Mouse (Mus musculus): Measurements from ENCODE around the gene B430306N03Rik.
"Not testable (repeated sequence)": the region's sequence is repeated elsewhere in the genome, so short reads cannot be mapped to it uniquely, and the experiment has no call there.

Gene B430306N03Rik

DNA sequence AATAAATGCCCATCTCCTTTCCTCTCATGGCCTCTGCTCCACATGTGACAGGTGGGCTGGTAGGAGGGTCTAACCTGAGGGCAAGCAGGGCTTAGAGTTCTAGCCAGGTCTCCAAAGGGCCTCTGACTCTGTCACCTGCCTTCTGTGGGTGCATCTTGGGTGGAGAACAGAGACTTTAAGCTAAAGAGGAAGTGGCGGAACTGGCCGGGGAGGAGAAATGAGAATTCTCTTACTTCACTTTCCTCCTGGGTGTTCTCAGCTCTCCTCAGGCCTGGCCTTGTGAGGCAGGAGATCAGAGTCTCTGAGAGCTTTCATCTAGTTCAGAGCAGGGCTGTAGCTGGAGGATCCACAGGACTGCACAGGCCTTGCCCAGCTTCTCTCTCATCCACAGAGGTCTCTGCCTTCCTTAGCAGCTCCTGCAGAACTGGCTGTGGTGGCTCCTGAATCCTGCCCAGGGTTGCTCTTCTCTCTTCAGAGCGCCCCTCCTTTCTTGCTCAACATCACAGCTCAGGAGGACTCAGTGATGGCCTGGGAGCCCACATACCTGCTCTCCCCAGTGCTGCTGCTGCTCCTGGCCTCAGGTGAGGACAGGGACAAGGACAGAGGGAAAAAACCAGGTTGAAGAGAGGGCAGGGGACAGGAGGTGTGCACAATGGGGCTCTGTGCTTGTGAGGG lies at the start of gene B430306N03Rik:
B430306N03Rik (plus strand) TSS at position 237 of the 675 bp plus-strand sequence.
- not testable (repeated sequence) for DNase-seq (ENCODE audit: extremely low spot score, low read depth, low spot score)

DNA sequence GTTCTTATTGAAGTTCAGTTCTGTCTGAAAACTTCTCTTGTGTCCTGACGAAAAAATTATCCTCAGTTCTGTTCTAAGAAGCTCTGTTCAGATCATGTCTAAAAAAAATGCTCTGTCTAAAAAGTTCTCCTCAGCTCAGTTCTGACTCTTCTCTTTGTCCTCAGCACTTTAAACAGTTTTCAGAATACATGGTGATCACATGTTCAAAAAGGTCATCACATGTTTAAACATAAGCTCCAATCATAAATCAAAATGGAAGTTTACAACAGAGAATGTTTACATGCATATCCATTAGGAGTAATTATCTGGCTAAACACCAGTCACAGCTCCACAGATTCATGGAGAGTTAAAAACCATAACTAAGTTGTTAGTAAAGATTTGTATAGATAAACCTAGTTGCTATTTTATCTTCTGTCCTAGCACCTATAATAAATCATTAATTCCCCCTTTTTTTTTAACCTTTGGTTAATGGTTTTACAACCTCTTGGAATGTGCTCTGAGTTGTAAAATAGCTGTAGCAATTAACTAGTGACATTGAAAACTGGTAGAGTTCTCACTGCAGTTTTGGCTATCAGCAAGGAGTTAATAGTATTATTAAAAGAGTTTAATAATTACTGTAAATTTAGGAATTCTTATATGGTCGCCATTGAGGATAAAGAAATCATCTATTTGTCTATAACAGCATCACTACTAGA lies 49.2 kb upstream of the B430306N03Rik start:
- no peak for DNase-seq (ENCODE audit: extremely low spot score, low read depth, low spot score)

DNA sequence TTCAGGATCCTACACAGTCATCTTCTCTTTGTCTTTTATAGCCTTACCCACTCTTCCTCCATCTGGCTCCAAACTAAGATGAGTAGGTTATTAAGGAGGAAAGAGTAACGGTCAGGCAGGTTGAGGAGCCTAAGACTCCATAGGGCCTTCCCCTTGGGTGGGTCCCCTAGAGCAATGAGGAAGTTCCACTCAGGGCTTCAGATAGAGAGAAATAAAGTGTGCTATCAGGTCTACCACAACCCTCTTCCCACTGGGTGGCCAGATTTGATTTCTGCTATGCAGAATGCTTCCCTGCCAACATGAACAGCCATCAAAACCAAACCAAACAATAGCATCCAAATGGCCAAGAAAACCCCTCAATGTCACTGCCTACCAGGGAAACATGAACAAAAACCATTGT lies 48.4 kb upstream of the B430306N03Rik start:
- DNase-seq (ENCODE audit: extremely low spot score, low read depth, low spot score): no peak

DNA sequence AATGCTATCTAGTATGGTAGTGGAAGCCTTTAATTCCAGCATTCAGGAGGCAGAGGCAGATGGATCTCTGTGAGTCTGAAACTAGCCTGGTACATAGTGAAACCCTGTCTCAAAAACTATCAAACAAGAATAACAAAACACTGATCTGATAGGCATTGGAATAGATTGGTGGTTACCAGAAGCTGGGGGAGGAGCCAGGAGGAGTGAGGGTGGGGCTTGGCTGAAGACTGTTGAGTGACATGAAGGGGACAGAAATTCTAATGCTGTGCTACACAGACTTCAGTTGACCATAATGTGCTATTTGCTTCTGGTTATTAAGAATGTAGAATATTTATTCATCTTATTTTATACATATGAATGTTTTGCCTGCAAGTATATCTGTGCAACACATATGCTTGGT lies 47.7 kb upstream of the B430306N03Rik start:
- no peak for DNase-seq (ENCODE audit: extremely low spot score, low read depth, low spot score)

DNA sequence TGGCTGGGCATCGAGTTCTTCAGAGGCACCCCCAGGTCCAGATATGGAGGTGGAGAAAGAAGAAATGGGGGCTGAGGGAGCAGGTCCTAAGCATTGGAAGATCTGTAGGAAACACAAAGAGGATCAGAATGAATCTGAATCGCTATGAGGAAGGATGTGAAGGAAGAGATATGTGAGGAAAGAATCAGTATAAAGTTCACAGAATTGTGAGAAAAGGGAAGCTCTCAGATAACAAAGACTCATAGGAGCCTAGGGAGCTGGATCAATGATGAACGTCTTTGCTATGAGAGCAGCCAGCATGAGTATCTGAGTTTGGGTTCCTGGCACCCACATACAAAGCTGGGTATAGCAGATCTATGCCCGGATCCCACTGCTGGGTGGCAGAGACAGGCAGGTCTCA lies 46.1 kb upstream of the B430306N03Rik start:
- no peak for DNase-seq (ENCODE audit: extremely low spot score, low read depth, low spot score)

DNA sequence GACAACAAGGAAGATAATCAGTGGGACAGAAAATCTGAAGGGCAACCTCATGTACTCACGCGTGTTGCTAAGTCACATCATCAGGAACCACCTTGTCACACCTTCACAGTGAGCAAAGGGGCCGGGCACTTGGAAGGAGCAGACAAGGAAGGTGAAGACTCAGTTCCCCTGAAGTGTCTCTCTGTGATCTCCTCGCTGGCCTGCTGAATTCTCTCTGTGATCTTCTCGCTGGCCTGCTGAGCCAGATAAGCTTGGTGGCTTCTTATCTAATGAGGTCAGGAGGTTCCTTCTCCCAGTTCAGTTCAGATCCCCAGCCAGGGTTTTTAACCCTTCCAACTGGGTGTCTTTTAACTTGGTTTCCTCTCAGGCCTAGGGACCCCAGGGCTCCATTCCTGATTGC lies 43.8 kb upstream of the B430306N03Rik start:
- no peak for DNase-seq (ENCODE audit: extremely low spot score, low read depth, low spot score)

DNA sequence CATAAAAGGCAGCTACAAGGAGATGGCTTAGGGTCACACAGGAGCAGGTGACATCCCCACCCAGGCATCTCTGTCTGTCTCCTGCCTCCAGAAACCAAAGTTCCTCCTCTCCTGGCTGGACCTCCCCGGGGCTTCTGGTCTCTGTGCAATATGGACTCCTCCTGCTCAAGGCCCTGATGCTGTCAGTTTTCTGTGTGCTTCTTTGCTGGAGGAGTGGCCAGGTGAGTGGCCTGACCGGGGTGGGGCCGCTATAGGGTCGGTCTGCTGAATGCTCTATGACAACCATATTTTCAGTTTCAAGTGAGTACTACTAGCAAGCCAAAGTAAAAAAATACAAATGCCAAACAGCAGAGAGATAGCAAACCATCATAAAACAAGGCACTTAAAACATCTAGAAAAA lies 43.3 kb upstream of the B430306N03Rik start:
- no peak for DNase-seq (ENCODE audit: extremely low spot score, low read depth, low spot score)

DNA sequence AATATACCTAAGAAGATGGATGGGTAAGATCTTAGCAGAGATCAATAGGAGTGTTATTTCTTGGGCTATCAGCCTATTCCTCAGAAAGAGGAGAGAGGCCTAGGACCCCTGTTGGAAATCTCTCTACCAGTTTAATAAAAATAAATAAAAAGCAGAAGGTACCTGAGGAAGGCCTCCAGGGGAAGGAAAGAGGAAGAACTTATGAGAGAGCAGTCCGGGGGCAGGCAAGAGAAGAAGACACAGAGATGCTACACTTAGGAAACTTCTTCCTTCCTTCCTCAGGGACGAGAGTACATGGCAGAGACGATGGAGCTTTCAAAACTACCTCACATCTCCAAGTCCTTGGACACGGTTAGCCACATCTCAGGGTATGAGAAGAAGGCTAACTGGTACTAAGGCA lies 41.8 kb upstream of the B430306N03Rik start:
- DNase-seq (ENCODE audit: extremely low spot score, low read depth, low spot score): no peak

DNA sequence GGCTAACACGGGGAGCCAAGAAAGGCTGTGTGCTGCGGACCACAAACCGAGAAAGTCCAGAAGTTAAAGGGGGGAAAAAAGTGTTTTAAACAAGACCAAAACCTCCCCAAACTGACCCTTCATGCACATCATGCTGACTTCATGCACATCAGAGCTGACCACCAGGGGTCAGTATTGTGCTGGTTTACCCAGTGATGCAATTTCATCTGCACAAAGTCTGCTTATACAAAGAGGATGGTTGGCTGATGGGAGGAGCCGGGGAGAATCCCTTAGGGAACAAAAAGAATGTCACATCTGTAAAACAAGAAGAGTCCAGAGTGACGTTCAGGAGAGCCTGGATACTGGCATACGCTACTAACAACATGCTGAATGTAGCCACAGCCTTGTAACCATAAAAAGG lies 41.1 kb upstream of the B430306N03Rik start:
- DNase-seq (ENCODE audit: extremely low spot score, low read depth, low spot score): peak; percentile 88

DNA sequence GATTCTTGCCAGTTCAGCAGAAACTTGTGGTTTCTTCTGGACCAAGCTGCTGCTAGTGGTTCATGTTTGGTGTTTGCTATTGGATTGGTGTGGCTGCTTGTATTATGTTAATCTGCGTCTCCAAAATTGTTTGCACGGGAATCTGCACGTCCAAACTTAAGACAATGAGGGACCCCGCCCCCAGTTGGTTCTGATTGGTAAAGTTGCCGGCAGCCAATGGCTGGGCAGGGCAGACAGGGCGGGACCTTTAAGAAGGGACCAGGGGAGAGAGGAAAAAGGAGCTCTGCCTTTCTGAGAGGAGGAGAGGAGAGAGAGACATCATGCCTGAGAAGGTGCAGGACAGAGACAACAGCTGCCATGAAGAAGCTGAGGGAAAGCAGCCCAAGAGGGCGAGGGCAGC lies 40.2 kb upstream of the B430306N03Rik start:
- no peak for DNase-seq (ENCODE audit: extremely low spot score, low read depth, low spot score)

DNA sequence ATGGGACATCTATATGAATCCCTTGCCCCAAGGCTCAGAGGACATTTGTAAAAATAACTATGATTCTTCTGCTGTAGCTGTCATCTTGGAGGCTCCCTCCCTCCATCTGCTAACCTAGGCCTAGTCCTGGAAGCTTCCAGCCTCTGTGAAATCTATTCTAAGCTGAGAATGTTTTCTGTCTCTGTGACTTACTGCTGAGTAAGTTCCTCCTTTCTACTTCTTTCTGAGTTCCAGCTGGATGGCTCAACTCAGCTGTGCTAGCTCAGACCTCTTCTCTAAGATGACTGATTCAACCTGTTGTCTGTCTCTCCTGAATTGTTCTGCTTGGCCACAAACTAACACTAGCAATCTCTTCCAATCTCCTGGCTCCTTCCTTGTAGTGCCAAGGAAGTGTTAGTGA lies 37.6 kb upstream of the B430306N03Rik start:
- DNase-seq (ENCODE audit: extremely low spot score, low read depth, low spot score): no peak

DNA sequence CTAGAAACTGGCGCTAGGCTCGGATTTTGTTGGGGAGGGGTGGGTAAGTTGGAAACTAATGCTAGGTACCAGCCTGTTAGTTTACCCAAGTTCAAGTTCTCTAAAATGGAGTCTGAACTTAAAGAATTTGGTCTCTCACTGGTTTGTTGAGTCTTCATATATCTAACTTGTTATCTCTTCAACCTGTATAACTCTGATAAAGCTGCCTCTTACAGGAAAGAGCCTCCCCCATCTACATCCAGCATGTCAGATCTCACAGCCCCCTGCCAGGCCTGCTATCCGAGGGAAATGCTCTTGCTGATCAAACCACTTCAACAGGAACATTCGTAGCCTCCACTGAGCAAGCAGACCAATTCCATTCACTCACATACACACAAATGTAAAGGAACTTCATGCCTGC lies 36.9 kb upstream of the B430306N03Rik start:
- DNase-seq (ENCODE audit: extremely low spot score, low read depth, low spot score): no peak

DNA sequence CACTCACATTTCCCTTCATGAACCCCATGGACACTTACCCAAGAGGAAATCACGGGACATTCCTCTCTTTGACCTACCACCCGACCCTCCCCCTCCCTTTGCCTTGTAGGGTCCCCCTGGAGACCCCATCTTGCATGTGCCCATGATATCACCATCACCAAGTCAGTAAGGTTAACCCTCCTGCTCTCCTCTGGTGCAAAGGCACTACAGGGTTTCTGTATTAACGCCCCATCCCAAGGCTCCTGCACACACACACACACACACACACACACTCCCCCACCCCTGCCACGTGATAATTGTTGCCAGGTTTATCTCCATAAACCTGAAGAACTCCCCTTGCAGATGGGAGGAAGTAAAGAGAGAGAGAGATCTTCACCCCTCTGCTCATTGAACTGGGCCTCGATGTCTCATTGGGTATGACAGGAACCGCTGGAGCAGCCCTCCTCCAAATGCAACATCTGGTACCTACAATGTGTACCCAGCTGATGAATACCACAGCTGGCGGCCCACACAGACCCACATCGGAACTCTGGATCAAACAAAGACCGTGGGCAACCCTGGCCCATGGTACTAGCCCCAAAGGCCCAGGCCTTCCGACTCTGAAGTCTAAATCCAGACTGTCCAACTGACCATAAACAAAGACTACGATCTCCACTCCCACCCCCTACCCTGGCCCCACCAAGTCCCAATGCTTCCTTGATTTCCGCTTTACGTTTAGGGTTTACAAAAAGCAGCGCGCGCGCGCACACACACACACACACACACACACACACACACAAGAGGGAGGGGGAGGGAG lies 34.8 kb upstream of the B430306N03Rik start:
- no peak for DNase-seq (ENCODE audit: extremely low spot score, low read depth, low spot score)

DNA sequence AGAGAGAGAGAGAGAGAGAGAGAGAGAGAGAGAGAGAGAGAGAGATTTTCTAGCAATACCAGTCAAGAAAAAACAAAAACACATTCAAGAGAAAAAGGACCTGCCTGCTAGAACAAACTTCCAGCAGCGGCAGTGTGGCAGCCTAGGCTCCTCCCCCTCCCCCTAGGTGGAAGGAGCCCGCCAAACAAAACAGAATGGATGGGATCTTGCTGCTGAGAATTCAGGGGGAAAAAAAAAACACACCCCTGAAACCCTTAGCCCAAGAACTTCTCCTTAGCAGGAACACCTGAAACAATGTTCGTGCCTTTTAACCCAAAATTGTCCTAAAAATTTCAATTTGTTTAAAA lies 34.2 kb upstream of the B430306N03Rik start:
- DNase-seq (ENCODE audit: extremely low spot score, low read depth, low spot score): no peak

DNA sequence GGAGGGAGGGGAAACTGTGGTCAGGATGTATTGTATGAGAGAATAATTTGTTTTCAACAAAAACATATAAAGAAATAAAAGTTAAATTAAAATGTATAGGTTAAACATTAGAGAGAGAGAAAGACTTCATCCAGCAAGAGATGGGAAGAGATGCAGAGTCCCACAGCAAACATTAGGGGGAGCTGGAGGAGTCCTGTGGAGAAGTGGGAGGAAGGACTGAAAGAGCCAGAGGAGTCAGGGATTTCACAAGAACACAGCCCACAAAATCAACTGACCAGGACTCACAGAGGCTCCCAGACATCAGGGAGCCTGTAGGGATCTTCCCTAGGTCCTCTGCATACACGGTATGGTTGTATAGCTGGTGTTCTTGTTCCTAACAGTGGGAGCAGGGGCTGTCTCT lies 29.2 kb upstream of the B430306N03Rik start:
- no peak for DNase-seq (ENCODE audit: extremely low spot score, low read depth, low spot score)

DNA sequence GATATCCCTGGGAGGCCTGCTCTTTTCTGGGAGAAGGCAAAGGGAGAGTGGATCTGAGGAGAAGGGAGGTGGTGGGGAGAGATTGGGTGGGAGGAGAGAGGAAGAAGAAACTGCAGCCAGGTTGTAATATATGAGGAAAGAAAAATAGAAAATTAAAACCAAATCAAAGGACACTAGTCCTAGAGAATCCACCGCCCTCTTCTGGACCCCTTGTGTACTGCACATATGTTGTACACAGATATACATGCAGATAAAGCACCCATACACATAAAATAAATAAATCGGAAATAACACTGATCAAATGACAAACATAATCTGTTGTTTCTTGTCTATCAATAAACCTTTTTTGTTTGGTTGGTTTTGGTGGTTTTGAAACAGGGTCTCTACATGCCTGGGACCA lies 28.7 kb upstream of the B430306N03Rik start:
- no peak for DNase-seq (ENCODE audit: extremely low spot score, low read depth, low spot score)

DNA sequence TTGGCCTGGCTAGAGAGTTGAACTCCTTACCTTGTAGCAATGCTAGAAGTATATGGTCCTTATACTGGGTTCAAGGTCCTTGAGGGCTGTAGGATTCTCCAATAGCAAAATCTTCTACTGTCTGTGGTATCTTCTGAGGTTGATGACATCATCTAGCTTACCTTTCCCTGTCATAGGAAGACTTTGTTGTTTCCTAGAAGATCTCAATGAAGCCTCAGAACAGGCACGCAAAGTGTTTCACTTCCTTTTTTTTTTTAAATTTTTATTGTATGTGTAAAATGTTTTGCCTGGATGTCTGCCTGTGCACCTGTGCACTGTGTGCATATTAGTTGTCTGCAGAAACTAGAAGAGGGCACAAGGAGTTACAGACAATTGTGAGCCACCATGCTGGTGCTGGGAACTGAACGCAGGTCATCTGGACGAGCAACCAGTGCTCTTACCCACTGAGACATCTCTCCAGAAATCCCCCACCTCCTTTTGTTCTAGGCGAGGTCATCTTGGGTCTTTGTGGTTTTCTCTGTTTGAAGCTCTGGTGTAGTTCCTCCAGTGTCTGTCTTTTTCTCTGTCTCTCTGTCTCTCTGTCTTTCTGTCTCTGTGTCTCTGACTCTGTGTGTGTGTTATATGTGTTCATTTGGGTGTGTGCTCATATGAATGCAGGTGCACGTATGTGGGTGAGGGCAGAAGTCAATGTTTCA lies 22.3 kb upstream of the B430306N03Rik start:
- no peak for DNase-seq (ENCODE audit: extremely low spot score, low read depth, low spot score)

DNA sequence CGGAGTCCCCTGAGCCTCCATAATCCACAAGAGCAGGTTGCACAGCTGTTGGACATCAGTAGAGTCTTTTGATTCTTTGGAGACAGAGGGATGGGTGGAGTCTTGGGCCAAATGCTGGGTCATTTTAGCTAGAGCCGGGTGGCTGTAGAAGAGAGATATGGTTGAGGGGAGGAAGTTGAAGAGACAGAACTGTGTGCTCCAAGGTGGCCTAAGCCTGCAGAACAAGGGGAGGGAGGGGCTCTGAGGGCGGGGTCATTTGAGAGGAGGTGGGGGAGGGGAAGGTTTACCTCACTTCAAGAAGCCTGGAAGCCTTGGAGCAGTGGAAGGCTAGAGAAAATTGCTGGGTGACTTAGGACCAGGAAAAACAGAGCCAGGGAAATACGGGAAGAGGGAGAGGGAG lies 16.7 kb upstream of the B430306N03Rik start, which contains the start of gene Treml2:
Treml2 (plus strand) TSS at position 296 of the 400 bp plus-strand sequence.
- no peak for DNase-seq (ENCODE audit: extremely low spot score, low read depth, low spot score)

DNA sequence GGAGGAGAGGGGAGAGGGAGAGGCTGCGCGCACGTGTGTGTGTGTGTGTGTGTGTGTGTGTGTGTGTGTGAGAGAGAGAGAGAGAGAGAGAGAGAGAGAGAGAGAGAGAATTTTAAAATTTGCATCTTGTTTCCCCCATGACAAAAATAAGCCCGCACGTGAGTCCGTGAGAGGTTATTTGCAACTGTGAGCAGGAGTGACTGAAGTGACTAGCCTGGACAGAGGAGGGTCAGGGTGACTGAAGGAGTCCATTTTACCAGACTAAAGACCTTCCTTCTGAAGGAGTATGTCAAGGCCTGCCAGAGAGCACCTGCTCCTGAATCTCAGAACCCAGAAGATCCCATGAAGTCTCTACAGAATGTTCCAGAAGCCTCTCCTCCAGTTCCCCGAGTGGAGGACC lies 16.2 kb upstream of the B430306N03Rik start:
- no peak for DNase-seq (ENCODE audit: extremely low spot score, low read depth, low spot score)

DNA sequence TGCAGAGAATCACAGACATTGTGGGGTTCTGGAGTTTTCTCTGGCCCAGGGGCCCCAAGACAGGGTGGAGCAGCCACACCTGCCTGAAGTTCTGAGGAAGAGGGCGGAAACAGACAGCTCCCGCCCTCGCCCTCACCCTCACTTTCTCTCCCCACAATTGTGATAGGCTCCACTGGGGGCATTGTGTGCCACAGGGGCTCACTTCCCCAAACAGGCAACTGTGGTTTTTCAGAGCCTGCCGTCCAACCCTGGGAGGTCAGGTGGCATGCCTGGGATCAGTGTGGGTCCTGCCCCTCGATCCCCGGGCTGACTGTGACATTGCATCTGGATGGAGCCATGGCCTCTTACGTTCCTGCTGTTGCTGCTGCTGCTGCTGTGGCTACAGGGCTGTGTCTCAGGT lies 15.7 kb upstream of the B430306N03Rik start:
- DNase-seq (ENCODE audit: extremely low spot score, low read depth, low spot score): no peak

DNA sequence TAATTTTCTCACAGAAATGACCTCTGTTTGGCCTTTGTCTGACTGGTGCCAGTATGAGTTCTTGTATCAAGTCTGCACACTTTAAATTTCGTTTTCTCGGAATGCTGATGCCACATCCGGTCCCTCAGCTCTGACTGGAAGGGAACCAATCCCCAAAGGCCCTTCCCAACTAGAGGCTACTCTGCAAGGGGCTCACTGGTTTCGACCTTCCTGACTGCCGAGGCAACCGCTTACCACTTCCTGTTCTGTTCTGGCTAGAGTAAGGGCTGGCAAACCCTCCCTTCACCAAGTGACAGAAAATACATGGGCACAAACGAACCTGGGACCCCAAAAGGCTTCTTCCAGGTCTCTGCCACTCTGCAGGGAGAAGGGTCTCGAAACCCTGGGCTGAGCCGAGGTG lies 15.1 kb upstream of the B430306N03Rik start:
- DNase-seq (ENCODE audit: extremely low spot score, low read depth, low spot score): no peak
